Mouse (Mus musculus): Measurements from ENCODE around the gene Ppp1ca.

The Ppp1ca gene

GRCm38 (mm10) chr19:4155223-4156072 lies 36.4 kb upstream of the Ppp1ca start:
- DNase-seq, result peak in 1 of 2 experiments; percentile 8

- DNase-seq, result peak in 1 of 2 experiments; percentile 35
These were observed 35.7 kb upstream of the Ppp1ca start for GRCm38 (mm10) chr19:4156073-4156579.

GRCm38 (mm10) chr19:4156771-4157170 lies 35.1 kb upstream of the Ppp1ca start:
- DNase-seq, result peak in 1 of 2 experiments; percentile 6

GRCm38 (mm10) chr19:4159049-4159448 lies 32.8 kb upstream of the Ppp1ca start:
- no peak for DNase-seq

- peak; percentile 97 to 98 for DNase-seq
These were observed 29.0 kb upstream of the Ppp1ca start, which contains the start of gene Rps6kb2 for GRCm38 (mm10) chr19:4162646-4163542. TSS of gene Rps6kb2 (minus strand) at chr19:4163354.

GRCm38 (mm10) chr19:4163543-4163887 lies 28.4 kb upstream of the Ppp1ca start:
- no peak for DNase-seq

GRCm38 (mm10) chr19:4164100-4164499 lies 27.8 kb upstream of the Ppp1ca start:
- DNase-seq, result no peak

- DNase-seq, result no peak
These were observed 27.1 kb upstream of the Ppp1ca start for GRCm38 (mm10) chr19:4164721-4165120.

GRCm38 (mm10) chr19:4166678-4167476 lies 25.0 kb upstream of the Ppp1ca start:
- DNase-seq, result peak in 1 of 2 experiments; percentile 10

- DNase-seq, result peak; percentile 99 to 100
These were observed 22.5 kb upstream of the Ppp1ca start for GRCm38 (mm10) chr19:4169378-4169784.

- DNase-seq, result peak; percentile 64 to 71
These were observed 22.1 kb upstream of the Ppp1ca start for GRCm38 (mm10) chr19:4169810-4170209.

- peak in 1 of 2 experiments; percentile 15 for DNase-seq
These were observed 21.0 kb upstream of the Ppp1ca start for GRCm38 (mm10) chr19:4170723-4171392.

- no peak for DNase-seq
These were observed 20.2 kb upstream of the Ppp1ca start for GRCm38 (mm10) chr19:4171393-4172290.

- no peak for DNase-seq
These were observed 18.9 kb upstream of the Ppp1ca start for GRCm38 (mm10) chr19:4172925-4173324.

GRCm38 (mm10) chr19:4175368-4175947 lies 16.4 kb upstream of the Ppp1ca start, which contains the start of gene Carns1:
TSS of gene Carns1 (minus strand) at chr19:4175479.
- no peak for DNase-seq

- no peak for DNase-seq
These were observed 11.5 kb upstream of the Ppp1ca start for GRCm38 (mm10) chr19:4180411-4180810.

GRCm38 (mm10) chr19:4181892-4182291 lies 10.0 kb upstream of the Ppp1ca start:
- no peak for DNase-seq

GRCm38 (mm10) chr19:4183689-4184088 lies 8.2 kb upstream of the Ppp1ca start:
- DNase-seq, result no peak

GRCm38 (mm10) chr19:4184976-4185975 lies 6.6 kb upstream of the Ppp1ca start:
- DNase-seq, result no peak
